Mouse (Mus musculus): ENCODE data around the gene Ehbp1.
A peak's percentile ranks its signal among the peaks of the same experiment; 100 is the strongest.

Ehbp1 gene

DNA sequence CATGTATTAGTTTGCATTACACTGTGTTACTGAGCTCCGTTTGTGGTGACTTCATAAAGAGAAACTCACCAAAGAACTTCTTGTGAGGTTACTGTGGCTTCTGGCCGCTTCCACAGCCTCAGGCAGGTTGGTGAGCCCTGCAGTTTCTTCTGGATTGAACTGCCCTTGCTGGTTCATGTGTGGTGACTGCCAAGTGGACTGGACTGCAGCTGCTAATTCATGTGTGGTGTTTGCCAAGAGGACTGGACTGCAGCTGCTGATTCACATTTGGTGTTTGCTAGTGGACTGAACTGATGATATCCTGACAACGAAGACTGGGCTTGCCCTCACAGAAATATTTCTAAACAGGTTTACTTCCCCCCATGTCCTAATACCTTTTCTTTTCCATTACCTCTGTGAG lies 65.4 kb downstream of the Ehbp1 start:
- DNase-seq, result no peak

GRCm38 (mm10) chr11:22274144-22274543 lies 67.9 kb downstream of the Ehbp1 start:
- DNase-seq, result no peak

DNA sequence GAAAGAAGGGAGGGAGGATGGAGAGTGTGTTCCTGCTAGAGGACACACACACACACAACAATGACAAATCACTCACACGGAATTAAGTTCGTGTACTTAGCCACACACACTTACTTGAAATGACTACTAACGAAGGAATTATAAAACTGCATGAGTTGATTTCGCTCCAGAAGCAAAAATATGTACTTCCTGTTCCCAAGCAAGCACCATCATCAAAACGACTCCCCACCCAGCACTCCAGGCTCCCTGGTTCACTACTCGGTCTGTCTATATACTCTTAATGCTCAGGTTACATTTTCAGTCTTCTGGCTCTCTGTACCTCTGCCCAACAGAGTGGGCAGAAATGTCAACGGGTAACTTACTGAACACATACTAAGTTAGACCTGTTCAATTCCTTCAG lies 68.7 kb downstream of the Ehbp1 start:
- no peak for DNase-seq

- DNase-seq, result no peak
These were observed 70.2 kb downstream of the Ehbp1 start for GRCm38 (mm10) chr11:22271889-22272288.

- DNase-seq, result no peak
These were observed 72.4 kb downstream of the Ehbp1 start for GRCm38 (mm10) chr11:22269643-22270042.

DNA sequence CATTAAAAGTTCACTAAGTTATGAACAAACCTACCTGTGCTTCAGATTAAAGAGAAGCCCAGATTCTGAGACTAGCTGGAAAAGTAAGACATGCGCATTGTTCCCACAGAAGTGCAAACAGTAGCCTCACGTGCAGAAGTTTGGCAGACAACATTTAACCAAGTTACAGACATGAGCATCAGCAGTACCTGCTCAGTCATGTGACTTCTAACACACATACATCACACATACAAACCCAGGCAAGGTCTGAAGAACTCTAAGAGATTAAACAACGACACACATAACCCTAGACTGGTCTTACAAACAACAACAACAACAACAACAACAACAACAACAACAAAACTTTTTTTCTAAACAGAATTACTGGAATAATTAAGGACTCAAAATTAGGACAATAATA lies 72.9 kb downstream of the Ehbp1 start:
- no peak for DNase-seq

- no peak for DNase-seq
These were observed 75.1 kb downstream of the Ehbp1 start for GRCm38 (mm10) chr11:22267014-22267413.

GRCm38 (mm10) chr11:22255418-22255817 lies 86.7 kb downstream of the Ehbp1 start:
- no peak for DNase-seq

DNA sequence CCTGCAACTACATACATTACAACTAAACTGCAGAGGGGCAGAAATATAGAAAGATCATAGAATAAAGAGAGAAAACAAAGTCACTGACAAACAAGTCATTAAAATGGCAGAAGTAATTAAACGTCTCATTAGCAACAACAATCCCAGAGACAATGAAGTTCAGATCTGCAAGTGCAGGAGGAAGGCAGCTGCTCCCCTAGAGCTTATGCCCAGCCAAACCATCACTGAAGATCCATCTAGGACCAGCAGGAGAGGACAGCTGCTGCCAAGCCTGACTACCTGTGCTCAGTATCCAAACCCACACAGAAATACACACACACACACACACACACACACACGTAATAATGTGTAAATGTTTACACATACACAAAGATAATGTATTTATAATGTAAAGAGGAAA lies 92.7 kb downstream of the Ehbp1 start:
- no peak for DNase-seq

GRCm38 (mm10) chr11:22247736-22248135 lies 94.4 kb downstream of the Ehbp1 start:
- no peak for DNase-seq

GRCm38 (mm10) chr11:22247069-22247468 lies 95.0 kb downstream of the Ehbp1 start:
- DNase-seq, result no peak

DNA sequence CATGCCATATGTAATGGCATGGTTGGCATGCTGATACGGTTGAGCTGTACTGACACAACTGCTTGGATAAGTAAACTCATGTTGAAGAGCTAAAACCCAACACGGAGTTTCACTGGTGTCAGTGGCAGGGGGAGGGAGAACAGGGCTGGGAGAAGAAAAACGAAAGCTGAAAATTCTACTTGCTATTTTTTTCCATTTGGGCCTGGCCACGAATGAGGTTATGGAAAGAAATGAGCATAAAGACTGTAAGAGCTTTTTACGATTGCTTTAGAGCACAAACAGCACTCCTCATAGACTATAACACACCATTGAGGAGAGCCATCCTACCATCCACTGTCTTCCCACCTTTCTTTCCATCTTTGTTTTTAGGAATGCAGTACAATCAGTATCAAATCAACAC lies 106.5 kb downstream of the Ehbp1 start:
- no peak for DNase-seq

GRCm38 (mm10) chr11:22234739-22235138 lies 107.4 kb downstream of the Ehbp1 start:
- peak; percentile 43 to 45 for DNase-seq

DNA sequence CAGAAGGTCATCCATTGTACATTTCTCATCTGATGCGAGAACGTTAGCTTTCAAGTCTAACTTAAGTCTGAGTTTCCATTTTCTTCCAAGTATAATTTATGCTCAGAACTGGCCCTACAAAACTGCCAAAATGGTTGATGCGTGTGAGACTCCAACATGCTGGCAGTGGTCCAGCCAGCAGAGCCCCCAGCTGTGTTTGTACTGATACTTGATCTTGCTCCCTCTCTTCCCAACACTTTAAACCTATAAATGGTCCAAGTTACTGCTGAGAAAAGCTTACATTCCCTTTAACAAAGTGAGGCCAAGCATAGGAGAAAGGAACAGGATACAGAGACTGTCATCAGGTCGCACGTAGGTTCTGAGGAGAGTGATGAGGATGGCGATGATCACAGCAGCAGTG lies 111.2 kb downstream of the Ehbp1 start:
- no peak for DNase-seq

GRCm38 (mm10) chr11:22225619-22226018 lies 116.5 kb downstream of the Ehbp1 start:
- DNase-seq, result peak; percentile 17 to 37

GRCm38 (mm10) chr11:22218222-22218621 lies 123.9 kb downstream of the Ehbp1 start:
- no peak for DNase-seq

DNA sequence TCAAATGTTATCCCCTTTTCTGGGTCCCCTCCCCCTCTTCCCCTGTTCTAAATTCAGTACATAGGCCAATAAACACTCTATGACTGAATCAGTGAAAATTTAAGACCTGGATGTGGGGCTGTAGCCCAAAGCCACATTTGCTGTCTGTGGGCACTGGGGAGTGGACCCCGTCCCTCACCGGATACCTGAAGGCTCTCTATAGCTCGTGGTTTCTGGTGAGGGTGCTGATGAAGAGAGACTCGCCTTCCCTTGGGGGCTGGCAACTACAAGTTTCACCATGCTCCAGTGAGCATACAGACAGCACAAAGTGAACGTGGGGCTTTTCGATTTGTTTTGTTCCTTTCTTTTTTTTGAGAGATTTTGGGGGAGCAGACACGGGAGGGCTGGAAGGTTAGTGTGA lies 125.2 kb downstream of the Ehbp1 start:
- no peak for DNase-seq

GRCm38 (mm10) chr11:22206611-22207010 lies 135.5 kb downstream of the Ehbp1 start:
- peak in 1 of 2 experiments; percentile 19 for DNase-seq

DNA sequence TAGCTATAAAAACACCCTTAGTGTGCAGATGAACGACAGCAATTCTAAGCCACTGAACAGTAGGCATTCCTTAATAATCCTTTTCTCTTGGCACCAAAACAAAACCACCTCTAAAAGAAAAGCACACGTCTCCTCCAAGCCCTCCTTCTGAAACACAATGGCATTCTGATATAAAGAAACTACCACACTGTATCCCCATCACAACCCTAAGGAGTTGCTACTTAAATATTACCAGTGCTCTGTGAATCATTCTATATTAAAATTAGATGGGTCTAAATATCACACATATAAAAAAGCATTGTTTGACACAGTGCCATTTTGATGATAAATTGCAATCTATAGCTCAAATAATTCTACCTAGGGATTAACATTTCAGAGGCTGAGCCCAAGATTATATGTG lies 135.9 kb downstream of the Ehbp1 start:
- no peak for DNase-seq

- peak in 1 of 2 experiments; percentile 18 for DNase-seq
These were observed 138.7 kb downstream of the Ehbp1 start for GRCm38 (mm10) chr11:22203413-22203812.

- DNase-seq, result no peak
These were observed 141.0 kb downstream of the Ehbp1 start for GRCm38 (mm10) chr11:22201125-22201524.

- DNase-seq, result no peak
These were observed 142.2 kb downstream of the Ehbp1 start for GRCm38 (mm10) chr11:22199881-22200280.

- DNase-seq, result no peak
These were observed 143.7 kb downstream of the Ehbp1 start for GRCm38 (mm10) chr11:22198406-22198805.

DNA sequence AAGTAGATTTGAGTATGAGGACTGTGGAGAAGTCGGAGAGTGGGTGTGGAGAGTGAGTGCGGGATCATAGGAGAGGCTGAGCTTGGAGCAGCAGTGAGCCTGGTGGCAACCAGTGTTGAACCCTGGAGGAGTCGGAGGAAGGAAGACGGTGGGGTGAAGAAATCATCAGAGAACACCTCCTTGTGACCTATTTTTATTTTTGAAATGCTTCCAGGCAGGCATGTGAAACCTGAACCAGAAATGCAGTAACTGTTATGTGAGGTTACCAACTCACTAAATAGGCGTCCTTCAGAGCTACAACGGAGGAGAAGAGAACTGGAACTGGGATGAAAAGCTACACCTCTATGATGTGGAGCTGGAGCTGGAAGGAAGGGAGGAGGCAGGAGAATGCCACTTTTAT lies 144.2 kb downstream of the Ehbp1 start:
- no peak for DNase-seq

GRCm38 (mm10) chr11:22196776-22197175 lies 145.3 kb downstream of the Ehbp1 start:
- no peak for DNase-seq

GRCm38 (mm10) chr11:22194607-22195006 lies 147.5 kb downstream of the Ehbp1 start:
- no peak for DNase-seq
